Mouse (Mus musculus): ENCODE data around the gene Rnf32. TPM values are rescaled to one million over a fixed set of nuclear protein-coding genes. Genes with fewer than 3 reads are reported as not detected.

Rnf32 gene
- polyA plus RNA-seq, 1 experiment from 2014 or later, result 3.5 TPM

GRCm38 (mm10) chr5:29197187-29197586 is 1.4 kb downstream of the Rnf32 start:
- no peak for ATAC-seq (ENCODE audit: low FRiP score, low TSS enrichment)
- WGBS, result 89% methylated on average over 4 of the region's 4 CpGs
- no peak overlapping the region for H3K4me3 ChIP-seq (ENCODE audit: low read length)
- H3K27me3 ChIP-seq (ENCODE audit: control insufficient read depth, insufficient read depth, low read length), result no peaks in the 10 kb centered on the region
- H3K27ac ChIP-seq (ENCODE audit: low read depth, low read length), result no peak overlapping the region
- H3K4me2 ChIP-seq (replicated peaks; ENCODE audit: low read depth, low read length), result no peak overlapping the region
- no peaks in the 10 kb centered on the region for H3K9me3 ChIP-seq (ENCODE audit: control insufficient read depth, low read length)
- peaks cover 3% of the 10 kb centered on the region; the same call in 1 of the 2 replicates for H3K4me1 ChIP-seq (ENCODE audit: control insufficient read depth, insufficient read depth, low read length)
- H3K36me3 ChIP-seq (ENCODE audit: control insufficient read depth, insufficient read depth, low read length), result no peaks in the 10 kb centered on the region
- no peak overlapping the region for H3K9ac ChIP-seq (ENCODE audit: low read depth, low read length)

- H3K9me3 ChIP-seq (ENCODE audit: control insufficient read depth, low read length), result no peaks in the 10 kb centered on the region
- no peak overlapping the region for H3K27ac ChIP-seq (ENCODE audit: low read depth, low read length)
- no peak for ATAC-seq (ENCODE audit: low FRiP score, low TSS enrichment)
- no peak overlapping the region for H3K9ac ChIP-seq (ENCODE audit: low read depth, low read length)
- H3K4me3 ChIP-seq (ENCODE audit: low read length), result no peak overlapping the region
- whole genome bisulfite sequencing, result 78% methylated on average over 4 of the region's 4 CpGs
- no peaks in the 10 kb centered on the region for H3K27me3 ChIP-seq (ENCODE audit: control insufficient read depth, insufficient read depth, low read length)
- H3K4me2 ChIP-seq (replicated peaks; ENCODE audit: low read depth, low read length), result no peak overlapping the region
- H3K4me1 ChIP-seq (ENCODE audit: control insufficient read depth, insufficient read depth, low read length), result peaks cover 3% of the 10 kb centered on the region; the same call in 1 of the 2 replicates
- no peaks in the 10 kb centered on the region for H3K36me3 ChIP-seq (ENCODE audit: control insufficient read depth, insufficient read depth, low read length)
Observed at GRCm38 (mm10) chr5:29198960-29199488, 3.2 kb downstream of the Rnf32 start.

- H3K4me3 ChIP-seq (ENCODE audit: low read length), result no peak overlapping the region
- H3K27me3 ChIP-seq (ENCODE audit: control insufficient read depth, insufficient read depth, low read length), result no peaks in the 10 kb centered on the region
- H3K27ac ChIP-seq (ENCODE audit: low read depth, low read length), result no peak overlapping the region
- ATAC-seq (ENCODE audit: low FRiP score, low TSS enrichment), result no peak
- H3K4me1 ChIP-seq (ENCODE audit: control insufficient read depth, insufficient read depth, low read length), result peaks cover 3% of the 10 kb centered on the region; the same call in 1 of the 2 replicates
- WGBS, result 85% methylated on average over 3 of the region's 3 CpGs
- H3K9me3 ChIP-seq (ENCODE audit: control insufficient read depth, low read length), result no peaks in the 10 kb centered on the region
- H3K4me2 ChIP-seq (replicated peaks; ENCODE audit: low read depth, low read length), result no peak overlapping the region
- no peak overlapping the region for H3K9ac ChIP-seq (ENCODE audit: low read depth, low read length)
- no peaks in the 10 kb centered on the region for H3K36me3 ChIP-seq (ENCODE audit: control insufficient read depth, insufficient read depth, low read length)
Observed at GRCm38 (mm10) chr5:29199868-29200267, 4.1 kb downstream of the Rnf32 start.

GRCm38 (mm10) chr5:29205690-29206089 is 9.9 kb downstream of the Rnf32 start:
- H3K4me1 ChIP-seq (ENCODE audit: control insufficient read depth, insufficient read depth, low read length), result no peaks in the 10 kb centered on the region
- H3K4me3 ChIP-seq (ENCODE audit: low read length), result no peak overlapping the region
- ATAC-seq (ENCODE audit: low FRiP score, low TSS enrichment), result no peak
- no peaks in the 10 kb centered on the region for H3K36me3 ChIP-seq (ENCODE audit: control insufficient read depth, insufficient read depth, low read length)
- no peak overlapping the region for H3K9ac ChIP-seq (ENCODE audit: low read depth, low read length)
- H3K27me3 ChIP-seq (ENCODE audit: control insufficient read depth, insufficient read depth, low read length), result no peaks in the 10 kb centered on the region
- no peak overlapping the region for H3K4me2 ChIP-seq (replicated peaks; ENCODE audit: low read depth, low read length)
- no peaks in the 10 kb centered on the region for H3K9me3 ChIP-seq (ENCODE audit: control insufficient read depth, low read length)
- WGBS, result 78% methylated on average over 5 of the region's 5 CpGs
- no peak overlapping the region for H3K27ac ChIP-seq (ENCODE audit: low read depth, low read length)

GRCm38 (mm10) chr5:29211980-29212555 is 16.3 kb downstream of the Rnf32 start:
- Histone ChIP-seq H3K4me2 (replicated peaks; ENCODE audit: low read depth, low read length) (no peak overlapping the region), H3K9ac (ENCODE audit: low read depth, low read length) (no peak overlapping the region), H3K4me1 (ENCODE audit: control insufficient read depth, insufficient read depth, low read length) (no peaks in the 10 kb centered on the region), H3K9me3 (ENCODE audit: control insufficient read depth, low read length) (no peaks in the 10 kb centered on the region), H3K27me3 (ENCODE audit: control insufficient read depth, insufficient read depth, low read length) (no peaks in the 10 kb centered on the region), H3K36me3 (ENCODE audit: control insufficient read depth, insufficient read depth, low read length) (no peaks in the 10 kb centered on the region), H3K4me3 (ENCODE audit: low read length) (no peak overlapping the region), H3K27ac (ENCODE audit: low read depth, low read length) (no peak overlapping the region)
- 33% methylated on average over 4 of the region's 4 CpGs for WGBS
- ATAC-seq (ENCODE audit: low FRiP score, low TSS enrichment), result no peak

GRCm38 (mm10) chr5:29217997-29218396 is 22.2 kb downstream of the Rnf32 start:
- no peak for ATAC-seq (ENCODE audit: low FRiP score, low TSS enrichment)
- Histone ChIP-seq H3K9me3 (ENCODE audit: control insufficient read depth, low read length) (no peaks in the 10 kb centered on the region), H3K27ac (ENCODE audit: low read depth, low read length) (no peak overlapping the region), H3K4me2 (replicated peaks; ENCODE audit: low read depth, low read length) (no peak overlapping the region), H3K9ac (ENCODE audit: low read depth, low read length) (no peak overlapping the region), H3K4me1 (ENCODE audit: control insufficient read depth, insufficient read depth, low read length) (no peaks in the 10 kb centered on the region), H3K4me3 (ENCODE audit: low read length) (no peak overlapping the region), H3K36me3 (ENCODE audit: control insufficient read depth, insufficient read depth, low read length) (no peaks in the 10 kb centered on the region), H3K27me3 (ENCODE audit: control insufficient read depth, insufficient read depth, low read length) (no peaks in the 10 kb centered on the region)
- WGBS, result 94% methylated on average over 3 of the region's 3 CpGs

GRCm38 (mm10) chr5:29224089-29224488 is 28.3 kb downstream of the Rnf32 start:
- Histone ChIP-seq H3K4me2 (replicated peaks; ENCODE audit: low read depth, low read length) (no peak overlapping the region), H3K36me3 (ENCODE audit: control insufficient read depth, insufficient read depth, low read length) (no peaks in the 10 kb centered on the region), H3K27me3 (ENCODE audit: control insufficient read depth, insufficient read depth, low read length) (no peaks in the 10 kb centered on the region), H3K4me1 (ENCODE audit: control insufficient read depth, insufficient read depth, low read length) (no peaks in the 10 kb centered on the region), H3K9ac (ENCODE audit: low read depth, low read length) (no peak overlapping the region), H3K27ac (ENCODE audit: low read depth, low read length) (no peak overlapping the region), H3K9me3 (ENCODE audit: control insufficient read depth, low read length) (no peaks in the 10 kb centered on the region), H3K4me3 (ENCODE audit: low read length) (no peak overlapping the region)
- WGBS, result 93% methylated on average over 7 of the region's 7 CpGs
- no peak for ATAC-seq (ENCODE audit: low FRiP score, low TSS enrichment)

GRCm38 (mm10) chr5:29230481-29230880 is 34.7 kb downstream of the Rnf32 start:
- ATAC-seq (ENCODE audit: low FRiP score, low TSS enrichment), result no peak
- no peak overlapping the region for H3K9ac ChIP-seq (ENCODE audit: low read depth, low read length)
- H3K4me1 ChIP-seq (ENCODE audit: control insufficient read depth, insufficient read depth, low read length), result no peaks in the 10 kb centered on the region
- WGBS, result 84% methylated on average over 2 of the region's 2 CpGs
- H3K4me3 ChIP-seq (ENCODE audit: low read length), result no peak overlapping the region
- H3K36me3 ChIP-seq (ENCODE audit: control insufficient read depth, insufficient read depth, low read length), result no peaks in the 10 kb centered on the region
- no peaks in the 10 kb centered on the region for H3K9me3 ChIP-seq (ENCODE audit: control insufficient read depth, low read length)
- no peak overlapping the region for H3K4me2 ChIP-seq (replicated peaks; ENCODE audit: low read depth, low read length)
- no peak overlapping the region for H3K27ac ChIP-seq (ENCODE audit: low read depth, low read length)
- H3K27me3 ChIP-seq (ENCODE audit: control insufficient read depth, insufficient read depth, low read length), result no peaks in the 10 kb centered on the region

GRCm38 (mm10) chr5:29238379-29238778 is 42.6 kb downstream of the Rnf32 start:
- Histone ChIP-seq H3K27me3 (ENCODE audit: control insufficient read depth, insufficient read depth, low read length) (no peaks in the 10 kb centered on the region), H3K4me3 (ENCODE audit: low read length) (no peak overlapping the region), H3K27ac (ENCODE audit: low read depth, low read length) (no peak overlapping the region), H3K36me3 (ENCODE audit: control insufficient read depth, insufficient read depth, low read length) (no peaks in the 10 kb centered on the region), H3K9me3 (ENCODE audit: control insufficient read depth, low read length) (no peaks in the 10 kb centered on the region), H3K4me2 (replicated peaks; ENCODE audit: low read depth, low read length) (no peak overlapping the region), H3K4me1 (ENCODE audit: control insufficient read depth, insufficient read depth, low read length) (no peaks in the 10 kb centered on the region), H3K9ac (ENCODE audit: low read depth, low read length) (no peak overlapping the region)
- ATAC-seq (ENCODE audit: low FRiP score, low TSS enrichment), result no peak
